Mouse (Mus musculus) thymus, adult 2 months (tissue): ENCODE results near the gene Lmo4.

Experiments used
- CTCF ChIP-seq: fragments of 200-500 bp; IDR thresholded peaks from 2 replicates; pipeline ENCODE4 v1.5.1; 2012; ENCODE audit warnings: mild to moderate bottlenecking, control low read depth, low read length, moderate library complexity, borderline replicate concordance; ENCODE audit not compliant: control insufficient read depth, poor library complexity, insufficient read depth; ENCODE audit errors: extremely low read depth
- POLR2A ChIP-seq: fragments of 200-500 bp; IDR thresholded peaks from 2 replicates; pipeline ENCODE4 v1.6.1; 2012; ENCODE audit warnings: mild to moderate bottlenecking, low read length, control low read depth, moderate library complexity; ENCODE audit not compliant: control insufficient read depth, poor library complexity, insufficient read depth; ENCODE audit errors: extremely low read depth

- no peak for TF ChIP-seq CTCF
- no peak for TF ChIP-seq POLR2A
Measured at GRCm38 (mm10) chr3:144161261-144161660, 43.8 kb downstream of the Lmo4 start.
